Mouse (Mus musculus) A20 (cell line): ENCODE measurements around the gene Nt5c3b.

Experiments
- DNase-seq: peaks from one replicate; pipeline ENCODE4 v3.0.0-alpha.2; 2011; ENCODE audit warnings: low read depth, low spot score

The Nt5c3b gene

GRCm38 (mm10) chr11:100428612-100429199, 12.9 kb downstream of the Nt5c3b start:
- DNase-seq, result no peak

- no peak for DNase-seq
Observed at GRCm38 (mm10) chr11:100426820-100427219, 14.8 kb downstream of the Nt5c3b start.

GRCm38 (mm10) chr11:100425851-100426250, 15.8 kb downstream of the Nt5c3b start:
- peak; percentile 82 for DNase-seq

DNA sequence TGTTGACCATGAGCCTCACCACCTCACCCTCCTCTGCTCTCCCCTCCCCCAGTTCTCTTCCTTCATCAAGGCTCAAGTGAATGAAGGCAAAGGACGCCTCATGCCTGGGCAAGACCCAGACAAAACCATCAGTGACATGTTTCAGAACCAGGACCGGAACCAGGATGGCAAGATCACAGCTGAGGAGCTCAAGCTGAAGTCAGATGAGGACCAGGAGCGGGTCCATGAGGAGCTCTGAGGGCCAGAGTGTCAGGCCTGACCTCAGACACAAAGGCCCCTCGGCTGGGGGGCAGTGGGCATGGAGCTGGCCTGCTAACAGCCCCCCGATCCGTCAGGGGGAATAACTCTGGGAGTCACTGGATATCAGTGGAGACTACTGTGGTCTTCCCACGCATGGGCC, 17.8 kb downstream of the Nt5c3b start:
- DNase-seq, result no peak

DNA sequence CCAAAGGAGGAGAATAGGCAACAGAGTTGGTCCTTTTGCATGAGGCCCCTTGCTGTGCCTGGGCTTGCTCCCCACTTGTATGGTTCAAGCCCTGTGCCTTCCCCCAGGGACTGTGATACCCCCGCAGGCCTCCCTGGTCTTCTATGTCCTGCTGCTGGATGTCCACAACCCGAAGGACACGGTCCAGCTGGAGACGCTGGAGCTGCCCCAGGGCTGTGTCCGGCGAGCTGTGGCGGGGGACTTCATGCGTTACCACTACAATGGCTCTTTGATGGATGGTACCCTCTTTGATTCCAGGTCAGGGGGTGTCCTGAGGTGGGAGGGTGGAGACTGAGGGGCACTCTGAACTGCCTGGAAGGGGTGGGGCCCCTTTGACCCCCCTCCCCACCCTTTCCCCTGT, 20.1 kb downstream of the Nt5c3b start:
- no peak for DNase-seq

DNA sequence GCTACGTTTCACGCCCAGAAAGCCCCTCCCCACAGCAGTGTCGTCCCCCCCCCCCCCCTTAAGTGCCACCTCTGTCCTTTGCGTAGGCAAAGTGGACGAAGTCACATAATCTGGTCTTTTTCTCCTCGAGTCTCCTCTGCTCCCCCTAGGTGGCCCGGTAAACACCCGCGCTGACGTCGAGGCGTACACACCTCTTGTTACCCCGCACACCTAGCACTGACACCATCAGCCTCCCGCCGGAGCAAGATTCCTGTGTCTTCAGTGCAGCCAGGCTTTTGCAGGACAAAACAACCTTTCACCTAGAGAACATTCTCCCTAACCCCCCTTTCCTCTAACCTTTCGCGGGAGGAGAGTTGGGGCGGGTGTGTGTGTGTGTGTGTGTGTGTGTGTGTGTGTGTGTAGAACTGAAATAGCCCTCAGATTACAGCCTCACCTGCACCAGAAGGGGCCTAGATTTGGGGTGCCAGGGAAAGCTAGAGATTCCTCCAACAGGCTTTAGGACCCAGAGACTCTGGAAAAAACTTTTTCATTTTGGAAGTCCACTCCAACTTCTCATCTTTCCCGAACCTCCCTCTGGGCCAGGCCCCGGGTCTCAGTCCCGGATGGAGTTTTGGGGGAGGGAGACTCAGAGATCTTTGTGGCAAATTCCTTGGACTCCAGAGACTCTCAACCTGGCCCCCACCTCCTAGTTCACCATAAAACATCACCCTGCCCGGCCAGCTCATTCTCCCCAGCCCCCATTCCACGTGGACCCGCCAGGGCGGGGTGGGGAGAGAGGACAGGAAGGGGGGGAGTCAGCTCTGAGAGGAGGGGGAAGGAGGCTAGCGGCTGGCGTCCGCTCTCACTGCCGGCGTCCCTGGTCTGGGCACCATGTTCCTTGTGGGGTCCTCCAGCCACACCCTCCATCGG, 26.4 kb downstream of the Nt5c3b start, which contains the start of gene Fkbp10:
Gene Fkbp10 (plus strand): TSS at position 784 of the 909 bp plus-strand sequence.
- DNase-seq, result no peak

- no peak for DNase-seq
Observed at GRCm38 (mm10) chr11:100414021-100414913, 27.3 kb downstream of the Nt5c3b start, which contains the start of gene P3h4. Gene P3h4, minus strand, starts transcription at chr11:100414836.

DNA sequence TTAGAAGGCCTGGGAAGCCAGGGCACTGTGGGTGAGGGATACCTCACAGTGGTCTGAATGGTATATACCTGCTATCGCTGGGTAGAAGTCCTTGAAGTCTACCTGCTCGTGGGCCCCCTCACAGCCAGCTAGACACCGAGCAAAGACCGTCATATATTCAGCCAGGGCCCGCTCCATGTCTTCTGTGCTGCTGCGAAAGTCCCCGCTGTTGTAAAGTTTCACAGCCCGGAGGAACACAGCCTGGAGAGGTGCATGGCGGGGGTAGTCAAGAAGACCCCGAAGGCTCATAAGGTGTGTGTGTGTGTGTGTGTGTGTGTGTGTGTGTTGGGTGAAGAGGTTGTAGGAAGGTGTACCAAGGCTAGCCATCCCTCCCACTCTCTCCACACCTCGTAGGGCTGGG, 28.1 kb downstream of the Nt5c3b start:
- DNase-seq, result no peak

GRCm38 (mm10) chr11:100411736-100412135, 29.9 kb downstream of the Nt5c3b start:
- DNase-seq, result no peak

DNA sequence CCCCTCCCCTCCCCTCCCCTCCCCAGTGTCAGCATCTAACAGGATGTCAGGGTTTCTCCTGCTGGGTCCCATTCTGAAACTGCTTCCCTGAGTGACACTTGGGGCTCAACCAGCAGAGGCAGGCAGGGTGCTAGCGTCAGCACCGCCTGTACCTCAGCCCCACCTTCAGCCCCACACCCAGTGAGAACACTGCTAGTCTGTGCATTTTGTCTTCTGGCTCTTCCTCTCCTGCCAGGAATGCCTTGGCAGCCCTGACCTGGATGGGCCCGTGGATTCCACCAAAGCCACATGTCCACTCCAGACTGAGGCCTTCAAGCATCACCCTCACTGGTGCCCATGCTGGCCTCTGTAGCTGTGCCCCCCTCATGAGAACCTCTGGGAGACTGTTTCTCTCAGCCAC, 31.9 kb downstream of the Nt5c3b start:
- no peak for DNase-seq

GRCm38 (mm10) chr11:100408835-100409462, 32.7 kb downstream of the Nt5c3b start:
- no peak for DNase-seq

GRCm38 (mm10) chr11:100408076-100408834, 33.4 kb downstream of the Nt5c3b start:
- peak; percentile 39 for DNase-seq

- DNase-seq, result no peak
Observed at GRCm38 (mm10) chr11:100406995-100407705, 34.5 kb downstream of the Nt5c3b start.

DNA sequence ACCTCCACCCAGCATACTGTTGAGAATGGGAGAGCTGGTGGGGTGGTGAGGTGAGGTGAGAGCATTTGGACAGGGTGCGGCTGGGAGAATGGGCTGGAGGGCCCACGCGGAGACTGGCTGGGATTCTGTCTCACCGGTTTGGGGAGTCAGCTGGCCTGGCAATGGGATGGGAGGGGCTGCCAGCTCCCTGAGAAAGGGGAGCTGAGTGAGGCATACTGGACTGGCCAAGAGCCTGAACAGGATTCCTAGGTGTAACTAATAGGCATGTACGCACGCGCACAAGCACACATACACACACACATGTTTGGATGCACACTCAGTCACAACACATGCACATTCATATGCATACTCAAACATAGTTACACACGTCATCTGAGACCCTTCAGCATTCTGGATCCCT, 35.3 kb downstream of the Nt5c3b start:
- no peak for DNase-seq

DNA sequence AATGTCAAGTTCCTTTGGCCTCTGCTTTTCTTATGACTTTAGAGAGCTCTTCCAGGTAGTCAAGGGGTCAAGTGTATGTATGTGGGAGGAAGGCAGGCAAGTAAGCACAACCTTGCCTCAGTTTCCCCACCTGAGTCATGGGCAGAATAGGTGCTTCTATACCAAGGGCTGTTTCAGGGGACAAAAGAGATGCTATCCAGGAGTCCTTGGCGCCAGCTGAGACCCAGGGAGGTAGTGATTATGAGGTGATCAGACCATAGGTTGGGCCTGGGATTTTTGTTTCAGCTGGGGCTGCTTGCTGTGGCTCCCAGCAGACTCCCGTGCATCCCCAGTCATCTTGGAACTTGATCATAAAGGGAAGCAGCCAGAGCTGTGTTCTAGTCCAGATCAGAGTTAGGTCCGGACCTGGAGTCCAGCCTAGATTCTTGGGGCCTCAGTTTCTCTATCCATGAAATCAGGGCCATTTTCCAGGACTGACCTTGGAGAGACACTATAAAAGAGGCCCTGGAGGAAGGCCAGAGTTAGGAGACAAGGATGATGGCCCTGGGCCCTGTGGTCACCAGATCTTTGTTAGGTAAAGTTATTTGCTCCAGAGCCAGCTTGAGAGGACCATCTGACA, 37.0 kb downstream of the Nt5c3b start:
- DNase-seq, result no peak

GRCm38 (mm10) chr11:100403445-100404134, 38.0 kb downstream of the Nt5c3b start:
- no peak for DNase-seq

DNA sequence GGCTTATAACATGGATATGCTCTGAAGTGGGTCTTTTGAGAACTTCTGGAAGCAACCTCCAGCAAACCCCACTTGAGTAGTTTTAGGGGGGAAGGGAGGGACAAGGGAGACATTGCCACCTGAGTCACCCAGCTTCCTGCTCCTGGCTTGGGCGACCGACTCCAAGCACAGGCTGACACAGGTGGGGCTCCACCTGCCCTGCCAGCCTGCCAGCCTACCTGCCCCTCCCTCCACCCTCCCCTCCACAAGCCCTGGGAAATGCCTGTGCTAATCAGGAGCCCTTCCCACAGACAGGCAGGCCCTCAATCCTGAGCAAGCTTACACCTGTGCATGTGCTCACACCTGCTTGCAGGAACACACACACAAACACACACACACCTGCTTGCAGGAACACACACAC, 38.9 kb downstream of the Nt5c3b start:
- DNase-seq, result no peak

GRCm38 (mm10) chr11:100402240-100402639, 39.4 kb downstream of the Nt5c3b start:
- DNase-seq, result no peak

DNA sequence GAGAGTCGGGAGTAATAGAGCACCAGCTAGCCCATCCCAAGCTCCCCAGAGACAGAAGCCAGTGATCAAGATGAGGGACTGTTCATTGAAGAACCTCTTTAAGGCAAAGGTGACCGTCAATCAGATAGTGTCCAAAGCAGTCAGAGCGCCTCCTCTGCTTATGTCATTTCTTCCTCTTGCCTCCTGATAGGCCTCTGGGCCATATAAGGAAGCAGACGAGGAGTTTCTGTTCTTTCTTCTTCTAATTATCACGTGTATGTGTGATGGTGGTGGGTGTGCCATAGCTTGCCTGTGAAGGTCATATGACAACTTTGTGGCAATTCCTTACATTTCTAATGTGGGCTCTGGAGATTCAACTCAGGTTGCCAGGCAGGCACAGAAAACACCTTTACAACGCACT, 40.8 kb downstream of the Nt5c3b start:
- peak; percentile 22 for DNase-seq
